Mouse (Mus musculus) forebrain, embryonic 12.5 days (tissue): ENCODE data around the gene Zfp618. TPM values are rescaled to one million over a fixed set of nuclear protein-coding genes. Genes with fewer than 3 reads are reported as not detected.

Experiments used
- ATAC-seq: fragments of 200-750 bp; cut with Nextera tagmentation; 2 replicates; pipeline ENCODE4 v1.8.0; 2017; ENCODE audit warnings: moderate TSS enrichment; ENCODE audit not compliant: low FRiP score
- H3K27ac ChIP-seq: fragments of 300-500 bp; sonication (generic); 2 replicates; pipeline ENCODE4 v1.5.1; 2016; ENCODE audit warnings: mild to moderate bottlenecking
- H3K27me3 ChIP-seq: fragments of 300-500 bp; sonication (generic); 2 replicates; pipeline ENCODE4 v1.6.1; 2016; ENCODE audit warnings: mild to moderate bottlenecking
- H3K36me3 ChIP-seq: fragments of 300-500 bp; sonication (generic); replicated peaks from 2 replicates; pipeline ENCODE4 v1.6.1; 2016; ENCODE audit warnings: mild to moderate bottlenecking
- H3K4me1 ChIP-seq: fragments of 300-500 bp; sonication (generic); 2 replicates; pipeline ENCODE4 v1.6.1; 2016
- H3K4me2 ChIP-seq: fragments of 300-500 bp; sonication (generic); 2 replicates; pipeline ENCODE4 v1.6.1; 2016; ENCODE audit warnings: mild to moderate bottlenecking, moderate library complexity
- H3K4me3 ChIP-seq: fragments of 300-500 bp; sonication (generic); replicated peaks from 2 replicates; pipeline ENCODE4 v1.5.1; 2016; ENCODE audit warnings: mild to moderate bottlenecking
- H3K9ac ChIP-seq: fragments of 300-500 bp; sonication (generic); 2 replicates; pipeline ENCODE4 v1.6.1; 2016; ENCODE audit warnings: mild to moderate bottlenecking
- H3K9me3 ChIP-seq: fragments of 300-500 bp; sonication (generic); 2 replicates; pipeline ENCODE4 v1.6.1; 2016
- WGBS: fragments of 180-500 bp; shearing (Covaris S2); methylation state at CpG from one replicate; pipeline ENCODE4 v1.1.7; 2016; 5-methylcytosine and 5-hydroxymethylcytosine counted together
- polyA plus RNA-seq: library from polyadenylated mRNA; unstranded; fragments of >200 nt; fragmentation: Nextera tagmentation; extraction: Ambion mirVana; gene quantifications from 2 replicates; pipeline ENCODE4 v1.2.1, GENCODE M21; 2016

Gene Zfp618
- 32.4 and 34.2 TPM in 2 replicates for polyA plus RNA-seq

- Histone ChIP-seq H3K9me3 (no peaks in the 10 kb centered on the region), H3K27ac (peak within 1 kb of the TSS; percentile 91), H3K4me1 (0 out of 2 replicates have a peak, but pooled peaks cover 2% of the 10 kb centered on the region), H3K9ac (peak within 1 kb of the TSS; percentile 97), H3K27me3 (peaks cover 5% of the 10 kb centered on the region; the same call in 1 of the 2 replicates), H3K36me3 (no peaks in the 10 kb centered on the region), H3K4me3 (peak within 1 kb of the TSS; percentile 84), H3K4me2 (peak within 1 kb of the TSS; percentile 71)
- WGBS = under 1% methylated on average over 25 of the region's 86 CpGs
- peak; percentile 81 for ATAC-seq
These were observed at the start of gene Zfp618 for GRCm38 (mm10) chr4:62965497-62966302. Gene Zfp618, plus strand, starts transcription at chr4:62965573.

GRCm38 (mm10) chr4:62917056-62917455 lies 48.3 kb upstream of the Zfp618 start:
- H3K27ac ChIP-seq = no peak overlapping the region
- H3K9ac ChIP-seq = no peak overlapping the region
- no peaks in the 10 kb centered on the region for H3K4me1 ChIP-seq
- no peaks in the 10 kb centered on the region for H3K27me3 ChIP-seq
- 81% methylated on average over 8 of the region's 8 CpGs for WGBS
- no peak overlapping the region for H3K4me3 ChIP-seq
- no peaks in the 10 kb centered on the region for H3K9me3 ChIP-seq
- H3K36me3 ChIP-seq = no peaks in the 10 kb centered on the region
- no peak overlapping the region for H3K4me2 ChIP-seq
- no peak for ATAC-seq

GRCm38 (mm10) chr4:62933798-62934197 lies 31.6 kb upstream of the Zfp618 start:
- WGBS = 91% methylated on average over 4 of the region's 4 CpGs

GRCm38 (mm10) chr4:62935589-62936218 lies 29.7 kb upstream of the Zfp618 start:
- no peaks in the 10 kb centered on the region for H3K9me3 ChIP-seq
- 72% methylated on average over 11 of the region's 11 CpGs for WGBS

More at GRCm38 (mm10) chr4:62933798-62934197, 31.6 kb upstream of the Zfp618 start:
- ATAC-seq = no peak
- Histone ChIP-seq H3K36me3 (no peaks in the 10 kb centered on the region), H3K27me3 (no peaks in the 10 kb centered on the region; the same call in 1 of the 2 replicates), H3K4me3 (no peak overlapping the region), H3K9ac (no peak overlapping the region), H3K27ac (no peak overlapping the region), H3K4me1 (0 out of 2 replicates have a peak, but pooled peaks cover 2% of the 10 kb centered on the region), H3K4me2 (no peak overlapping the region), H3K9me3 (no peaks in the 10 kb centered on the region)

GRCm38 (mm10) chr4:62941961-62942892 lies 23.1 kb upstream of the Zfp618 start:
- Histone ChIP-seq H3K4me1 (no peaks in the 10 kb centered on the region), H3K27me3 (no peaks in the 10 kb centered on the region), H3K9ac (no peak overlapping the region), H3K4me3 (no peak overlapping the region), H3K36me3 (no peaks in the 10 kb centered on the region), H3K27ac (no peak overlapping the region), H3K9me3 (no peaks in the 10 kb centered on the region), H3K4me2 (no peak overlapping the region)
- ATAC-seq = no peak
- WGBS = 72% methylated on average over 14 of the region's 14 CpGs

More at GRCm38 (mm10) chr4:62935589-62936218, 29.7 kb upstream of the Zfp618 start:
- Histone ChIP-seq H3K9ac (no peak overlapping the region), H3K4me3 (no peak overlapping the region), H3K4me2 (no peak overlapping the region), H3K4me1 (0 out of 2 replicates have a peak, but pooled peaks cover 2% of the 10 kb centered on the region), H3K36me3 (no peaks in the 10 kb centered on the region), H3K27ac (no peak overlapping the region), H3K27me3 (no peaks in the 10 kb centered on the region; the same call in 1 of the 2 replicates)
- ATAC-seq = no peak

GRCm38 (mm10) chr4:62944326-62944879 lies 21.0 kb upstream of the Zfp618 start:
- Histone ChIP-seq H3K4me3 (no peak overlapping the region), H3K27ac (no peak overlapping the region), H3K4me2 (no peak overlapping the region), H3K27me3 (no peaks in the 10 kb centered on the region), H3K9me3 (no peaks in the 10 kb centered on the region), H3K4me1 (no peaks in the 10 kb centered on the region), H3K9ac (no peak overlapping the region), H3K36me3 (no peaks in the 10 kb centered on the region)
- 77% methylated on average over 4 of the region's 4 CpGs for WGBS
- ATAC-seq = no peak

- Histone ChIP-seq H3K4me3 (no peak overlapping the region), H3K27me3 (peaks cover 5% of the 10 kb centered on the region; the same call in 1 of the 2 replicates), H3K9me3 (no peaks in the 10 kb centered on the region), H3K27ac (no peak overlapping the region), H3K9ac (no peak overlapping the region), H3K4me2 (no peak overlapping the region), H3K36me3 (no peaks in the 10 kb centered on the region), H3K4me1 (0 out of 2 replicates have a peak, but pooled peaks cover 2% of the 10 kb centered on the region)
- no peak for ATAC-seq
- 76% methylated on average over 4 of the region's 4 CpGs for WGBS
These were observed 1.6 kb upstream of the Zfp618 start for GRCm38 (mm10) chr4:62963806-62964205.

GRCm38 (mm10) chr4:62964844-62965496 lies 403 bp upstream of the Zfp618 start:
- Histone ChIP-seq H3K27me3 (peaks cover 5% of the 10 kb centered on the region; the same call in 1 of the 2 replicates), H3K4me2 (peak overlapping the region; percentile 71), H3K9me3 (no peaks in the 10 kb centered on the region), H3K36me3 (no peaks in the 10 kb centered on the region), H3K9ac (peak overlapping the region; percentile 97), H3K4me3 (peak overlapping the region; percentile 84), H3K27ac (peak overlapping the region; percentile 74; the same call in 1 of the 2 replicates), H3K4me1 (0 out of 2 replicates have a peak, but pooled peaks cover 2% of the 10 kb centered on the region)
- peak; percentile 71 for ATAC-seq
- 2% methylated on average over 38 of the region's 52 CpGs for WGBS

GRCm38 (mm10) chr4:62969526-62969925 lies 4.2 kb downstream of the Zfp618 start:
- H3K4me3 ChIP-seq = no peak overlapping the region
- H3K4me1 ChIP-seq = peaks cover 14% of the 10 kb centered on the region; the same call in 1 of the 2 replicates
- no peaks in the 10 kb centered on the region for H3K36me3 ChIP-seq
- no peak overlapping the region for H3K4me2 ChIP-seq
- ATAC-seq = no peak
- 95% methylated on average over 5 of the region's 5 CpGs for WGBS
- H3K9me3 ChIP-seq = no peaks in the 10 kb centered on the region
- H3K27ac ChIP-seq = no peak overlapping the region
- H3K9ac ChIP-seq = no peak overlapping the region
- no peaks in the 10 kb centered on the region for H3K27me3 ChIP-seq

- no peak overlapping the region for H3K4me2 ChIP-seq
- ATAC-seq = no peak
- 90% methylated on average over 1 of the region's 1 CpGs for WGBS
These were observed 6.6 kb downstream of the Zfp618 start for GRCm38 (mm10) chr4:62971991-62972390.

GRCm38 (mm10) chr4:62973086-62973485 lies 7.7 kb downstream of the Zfp618 start:
- no peak overlapping the region for H3K4me3 ChIP-seq
- H3K9me3 ChIP-seq = no peaks in the 10 kb centered on the region
- H3K27ac ChIP-seq = no peak overlapping the region
- peaks cover 23% of the 10 kb centered on the region for H3K4me1 ChIP-seq
- 71% methylated on average over 3 of the region's 3 CpGs for WGBS
- H3K27me3 ChIP-seq = no peaks in the 10 kb centered on the region
- H3K36me3 ChIP-seq = no peaks in the 10 kb centered on the region
- H3K4me2 ChIP-seq = no peak overlapping the region
- H3K9ac ChIP-seq = no peak overlapping the region
- ATAC-seq = no peak

More at GRCm38 (mm10) chr4:62971991-62972390, 6.6 kb downstream of the Zfp618 start:
- no peaks in the 10 kb centered on the region for H3K9me3 ChIP-seq
- no peaks in the 10 kb centered on the region for H3K36me3 ChIP-seq
- no peak overlapping the region for H3K27ac ChIP-seq
- H3K27me3 ChIP-seq = no peaks in the 10 kb centered on the region
- no peak overlapping the region for H3K9ac ChIP-seq
- peaks cover 19% of the 10 kb centered on the region for H3K4me1 ChIP-seq
- H3K4me3 ChIP-seq = no peak overlapping the region
